Mouse (Mus musculus) C2C12 (cell line): ENCODE measurements around the gene Ets1. TPM values are rescaled to one million over a fixed set of nuclear protein-coding genes. Genes with fewer than 3 reads are reported as not detected.

ENCODE experiments used
- H3K27me3 ChIP-seq: one replicate; pipeline ENCODE4 v1.6.1; 2011; ENCODE audit not compliant: control insufficient read depth, insufficient read depth, insufficient read length
- H3K36me3 ChIP-seq: one replicate; pipeline ENCODE4 v1.6.1; 2011; ENCODE audit not compliant: control insufficient read depth, insufficient read depth
- H3K4me3 ChIP-seq: one replicate; pipeline ENCODE4 v1.5.1; 2011; ENCODE audit warnings: mild to moderate bottlenecking, control low read depth; ENCODE audit not compliant: poor library complexity, insufficient read depth, severe bottlenecking
- H3K79me2 ChIP-seq: one replicate; pipeline ENCODE4 v1.6.1; 2011; ENCODE audit not compliant: control insufficient read depth, insufficient read depth
- H3K79me3 ChIP-seq: one replicate; pipeline ENCODE4 v1.6.1; 2011; ENCODE audit warnings: low read depth, control low read depth
- H3ac ChIP-seq: one replicate; pipeline ENCODE3; 2011; ENCODE audit warnings: low read depth; ENCODE audit not compliant: control insufficient read depth, insufficient read length
- CEBPB ChIP-seq: IDR thresholded peaks from one replicate; pipeline ENCODE4 v1.6.1; 2011; ENCODE audit warnings: low read depth, mild to moderate bottlenecking, control low read depth, moderate library complexity
- CTCF ChIP-seq: IDR thresholded peaks from one replicate; pipeline ENCODE4 v1.5.1; 2011; ENCODE audit not compliant: control insufficient read depth, insufficient read depth, insufficient read length
- FOSL1 ChIP-seq: IDR thresholded peaks from one replicate; pipeline ENCODE4 v1.8.0; 2011; ENCODE audit warnings: mild to moderate bottlenecking, low read length; ENCODE audit not compliant: poor library complexity, insufficient read depth, severe bottlenecking
- MAX ChIP-seq: IDR thresholded peaks from one replicate; pipeline ENCODE4 v1.6.1; 2011; ENCODE audit warnings: mild to moderate bottlenecking, control low read depth
- MYOD1 ChIP-seq: IDR thresholded peaks from one replicate; pipeline ENCODE4 v1.6.1; 2011; ENCODE audit warnings: low read depth; ENCODE audit not compliant: control insufficient read depth, insufficient read length
- MYOG ChIP-seq: IDR thresholded peaks from one replicate; pipeline ENCODE4 v1.6.1; 2011; ENCODE audit not compliant: control insufficient read depth, insufficient read length; ENCODE audit errors: extremely low read depth
- USF1 ChIP-seq: IDR thresholded peaks from one replicate; pipeline ENCODE4 v1.6.1; 2011; ENCODE audit warnings: low read depth, mild to moderate bottlenecking, control low read depth, moderate library complexity
- polyA plus RNA-seq: library from polyadenylated mRNA; unstranded; fragments of >200 nt; fragmentation: generic; extraction: Trizol; gene quantifications from one replicate; pipeline ENCODE4 v1.2.1, GENCODE M21; 2012; ENCODE audit warnings: missing spikeins

Gene Ets1
- polyA plus RNA-seq, 1 experiment, result 9.4 TPM

GRCm38 (mm10) chr9:32728306-32728705 lies 92.3 kb downstream of the Ets1 start:
- peaks cover 30% of the 10 kb centered on the region for H3K79me3 ChIP-seq
- H3K27me3 ChIP-seq, result no peaks in the 10 kb centered on the region
- H3ac ChIP-seq, result no peak overlapping the region
- H3K79me2 ChIP-seq, result peaks cover 52% of the 10 kb centered on the region
- no peak for TF ChIP-seq CEBPB
- no peak for TF ChIP-seq FOSL1
- TF ChIP-seq USF1, result no peak
- TF ChIP-seq MAX, result no peak
- TF ChIP-seq MYOG, result no peak
- TF ChIP-seq MYOD1, result no peak
- TF ChIP-seq CTCF, result no peak
- H3K36me3 ChIP-seq, result peaks cover 50% of the 10 kb centered on the region
- H3K4me3 ChIP-seq, result no peak overlapping the region

DNA sequence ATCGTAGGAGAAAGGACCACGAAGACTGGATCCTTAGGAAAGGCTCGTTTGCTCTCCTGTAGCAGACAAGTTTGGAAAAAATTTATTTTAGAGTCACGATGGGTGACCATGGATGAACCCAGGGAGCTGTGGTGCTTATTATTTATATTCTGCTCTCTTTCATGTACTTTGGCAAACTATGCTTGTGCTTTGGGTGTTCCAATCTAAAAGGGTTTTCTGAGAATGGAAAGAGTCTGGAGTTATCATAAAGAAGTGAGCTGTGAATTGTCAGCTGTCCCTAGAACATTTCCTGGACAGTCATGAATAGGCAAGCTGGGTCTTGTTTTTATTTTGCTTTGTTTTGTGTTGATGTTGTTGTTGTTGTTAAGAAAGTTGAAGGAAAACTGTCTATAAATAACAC lies 92.8 kb downstream of the Ets1 start:
- H3ac ChIP-seq, result no peak overlapping the region
- TF ChIP-seq MAX (no peak), MYOD1 (no peak), MYOG (no peak), CTCF (no peak), FOSL1 (no peak), USF1 (no peak), CEBPB (no peak)
- H3K36me3 ChIP-seq, result peaks cover 52% of the 10 kb centered on the region
- no peaks in the 10 kb centered on the region for H3K27me3 ChIP-seq
- peaks cover 28% of the 10 kb centered on the region for H3K79me3 ChIP-seq
- no peak overlapping the region for H3K4me3 ChIP-seq
- H3K79me2 ChIP-seq, result peaks cover 47% of the 10 kb centered on the region

GRCm38 (mm10) chr9:32729207-32729606 lies 93.2 kb downstream of the Ets1 start:
- TF ChIP-seq CEBPB (no peak), MYOG (no peak), FOSL1 (no peak), MAX (no peak), CTCF (no peak), MYOD1 (no peak), USF1 (no peak)
- Histone ChIP-seq H3K36me3 (peaks cover 55% of the 10 kb centered on the region), H3K27me3 (no peaks in the 10 kb centered on the region), H3K79me2 (peaks cover 43% of the 10 kb centered on the region), H3ac (no peak overlapping the region), H3K4me3 (no peak overlapping the region), H3K79me3 (peaks cover 25% of the 10 kb centered on the region)

- peaks cover 65% of the 10 kb centered on the region for H3K36me3 ChIP-seq
- H3ac ChIP-seq, result no peak overlapping the region
- TF ChIP-seq FOSL1 (no peak), MAX (no peak), MYOG (no peak), CTCF (no peak), CEBPB (no peak), MYOD1 (no peak), USF1 (no peak)
Observed at GRCm38 (mm10) chr9:32730001-32730655, 94.1 kb downstream of the Ets1 start.

DNA sequence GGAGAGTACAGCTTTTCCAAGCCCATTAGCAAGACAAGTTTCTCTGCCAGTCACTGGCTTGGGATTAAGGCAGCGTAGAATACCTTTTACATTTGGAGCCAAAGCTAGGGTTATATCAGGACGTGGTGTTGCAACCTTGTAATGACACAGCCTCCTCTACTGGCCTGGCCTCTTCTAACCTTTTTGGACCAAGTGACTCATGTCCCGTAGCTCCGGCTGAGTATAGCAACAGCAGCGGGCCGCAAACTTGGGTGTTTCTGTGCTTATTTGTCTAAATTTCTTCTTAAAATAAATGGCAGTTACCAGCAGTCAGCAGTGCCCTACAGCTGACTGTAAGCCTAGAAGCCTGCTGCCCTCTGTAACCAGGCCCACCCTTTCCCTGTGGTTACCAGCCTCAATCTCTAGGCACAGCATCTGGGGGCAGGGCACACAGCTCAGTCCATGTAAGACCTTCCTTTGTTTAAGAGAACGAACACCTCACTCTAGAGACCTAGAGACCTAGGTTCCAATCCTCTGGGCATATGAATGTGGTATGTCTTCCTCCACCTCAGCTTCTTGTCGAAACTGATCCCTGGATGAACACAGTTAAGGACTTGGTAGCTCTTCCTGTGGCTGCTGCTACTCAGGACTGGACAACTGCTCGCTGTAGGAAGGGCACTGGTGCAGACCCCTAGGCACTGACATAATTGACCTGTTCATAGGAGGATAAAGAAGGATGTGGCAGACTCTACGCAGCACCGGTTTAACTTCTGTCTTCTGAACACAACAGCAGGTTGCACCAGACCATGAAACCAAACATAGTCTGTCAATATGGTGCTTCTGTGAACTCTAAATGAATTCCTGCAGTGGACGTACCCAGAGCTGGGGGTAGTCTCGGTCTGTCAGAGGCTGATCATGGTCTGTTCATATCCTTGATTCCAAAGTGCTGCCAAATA lies 94.9 kb downstream of the Ets1 start:
- Histone ChIP-seq H3K4me3 (no peak overlapping the region), H3K79me3 (peaks cover 18% of the 10 kb centered on the region), H3K79me2 (peaks cover 26% of the 10 kb centered on the region), H3K27me3 (no peaks in the 10 kb centered on the region), H3K36me3 (peaks cover 73% of the 10 kb centered on the region), H3ac (no peak overlapping the region)
- no peak for TF ChIP-seq CTCF
- no peak for TF ChIP-seq USF1
- TF ChIP-seq MYOG, result no peak
- TF ChIP-seq MYOD1, result no peak
- TF ChIP-seq MAX, result no peak
- no peak for TF ChIP-seq CEBPB
- TF ChIP-seq FOSL1, result no peak

More at GRCm38 (mm10) chr9:32730001-32730655, 94.1 kb downstream of the Ets1 start:
- H3K27me3 ChIP-seq, result no peaks in the 10 kb centered on the region
- H3K79me3 ChIP-seq, result peaks cover 19% of the 10 kb centered on the region
- H3K79me2 ChIP-seq, result peaks cover 34% of the 10 kb centered on the region
- no peak overlapping the region for H3K4me3 ChIP-seq
